Mouse (Mus musculus): ENCODE results near the gene Ppp1r15a. TPM values are rescaled to one million over a fixed set of nuclear protein-coding genes. Genes with fewer than 3 reads are reported as not detected.
"Not testable (repeated sequence)": the region's sequence is repeated elsewhere in the genome, so short reads cannot be mapped to it uniquely, and the experiment has no call there.

The Ppp1r15a gene
- total and polyA plus RNA-seq, 3 experiments = 49.0 to 57.8 (median 49.7) TPM

- no peak for DNase-seq
Observed at GRCm38 (mm10) chr7:45519345-45520120, 6.5 kb downstream of the Ppp1r15a start.

- DNase-seq = no peak
Observed at GRCm38 (mm10) chr7:45518618-45519017, 7.5 kb downstream of the Ppp1r15a start.

- not testable (repeated sequence) for DNase-seq
Observed at GRCm38 (mm10) chr7:45516846-45517245, 9.2 kb downstream of the Ppp1r15a start.

- no peak for DNase-seq
Observed at GRCm38 (mm10) chr7:45515436-45515835, 10.6 kb downstream of the Ppp1r15a start.

- no peak for DNase-seq
Observed at GRCm38 (mm10) chr7:45514411-45514810, 11.7 kb downstream of the Ppp1r15a start.

- peak; percentile 94 for DNase-seq
Observed at GRCm38 (mm10) chr7:45509912-45510787, 15.9 kb downstream of the Ppp1r15a start, which contains the start of gene Nucb1. TSS of gene Nucb1 (minus strand) at chr7:45510406.

GRCm38 (mm10) chr7:45509181-45509882, 16.7 kb downstream of the Ppp1r15a start:
- DNase-seq = no peak

- no peak for DNase-seq
Observed at GRCm38 (mm10) chr7:45508561-45508960, 17.5 kb downstream of the Ppp1r15a start.

GRCm38 (mm10) chr7:45507583-45507982, 18.5 kb downstream of the Ppp1r15a start:
- no peak for DNase-seq

- no peak for DNase-seq
Observed at GRCm38 (mm10) chr7:45498427-45498826, 27.6 kb downstream of the Ppp1r15a start.

GRCm38 (mm10) chr7:45494548-45494947, 31.5 kb downstream of the Ppp1r15a start:
- DNase-seq = no peak

GRCm38 (mm10) chr7:45492951-45493350, 33.1 kb downstream of the Ppp1r15a start:
- no peak for DNase-seq

GRCm38 (mm10) chr7:45492225-45492844, 33.7 kb downstream of the Ppp1r15a start:
- no peak for DNase-seq

GRCm38 (mm10) chr7:45491264-45491663, 34.8 kb downstream of the Ppp1r15a start:
- peak; percentile 75 for DNase-seq

- peak; percentile 57 for DNase-seq
Observed at GRCm38 (mm10) chr7:45490822-45491221, 35.2 kb downstream of the Ppp1r15a start.

GRCm38 (mm10) chr7:45489578-45489977, 36.5 kb downstream of the Ppp1r15a start:
- DNase-seq = no peak

- DNase-seq = peak; percentile 90
Observed at GRCm38 (mm10) chr7:45488293-45489204, 37.5 kb downstream of the Ppp1r15a start, which contains the start of gene Dhdh. TSS of gene Dhdh (minus strand) at chr7:45488805.

- no peak for DNase-seq
Observed at GRCm38 (mm10) chr7:45487861-45488292, 38.2 kb downstream of the Ppp1r15a start.

GRCm38 (mm10) chr7:45486761-45487415, 39.2 kb downstream of the Ppp1r15a start, which contains the start of gene Gm45808:
TSS of gene Gm45808 (minus strand) at chr7:45486811.
- no peak for DNase-seq

GRCm38 (mm10) chr7:45486158-45486557, 39.9 kb downstream of the Ppp1r15a start:
- DNase-seq = no peak

Measured in adrenal gland, adult 2 months (tissue).